Mouse (Mus musculus): ENCODE data around the gene Ccdc149.
A peak's percentile ranks its signal among the peaks of the same experiment; 100 is the strongest.

Gene Ccdc149

DNA sequence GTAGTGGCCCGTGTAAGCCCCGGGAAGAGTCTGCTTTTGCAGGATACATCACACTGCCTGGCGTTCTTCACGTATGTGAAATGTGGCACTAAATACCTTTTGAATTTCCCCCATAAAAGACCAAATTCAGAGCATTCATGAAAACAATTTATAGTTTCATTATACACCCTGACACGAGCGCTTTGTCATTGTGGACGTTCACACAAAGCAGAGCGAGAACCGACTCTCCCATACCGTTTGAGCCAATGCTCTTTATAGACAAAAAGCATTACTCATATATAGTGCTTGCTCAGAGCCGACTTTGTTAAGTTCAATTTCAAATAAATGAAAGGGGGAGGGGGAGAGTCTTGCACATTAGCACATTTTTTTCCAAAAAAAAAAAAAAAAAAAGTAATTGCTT, 31.0 kb downstream of the Ccdc149 start:
- no peak for DNase-seq (ENCODE audit: low spot score in 2 of 2)

DNA sequence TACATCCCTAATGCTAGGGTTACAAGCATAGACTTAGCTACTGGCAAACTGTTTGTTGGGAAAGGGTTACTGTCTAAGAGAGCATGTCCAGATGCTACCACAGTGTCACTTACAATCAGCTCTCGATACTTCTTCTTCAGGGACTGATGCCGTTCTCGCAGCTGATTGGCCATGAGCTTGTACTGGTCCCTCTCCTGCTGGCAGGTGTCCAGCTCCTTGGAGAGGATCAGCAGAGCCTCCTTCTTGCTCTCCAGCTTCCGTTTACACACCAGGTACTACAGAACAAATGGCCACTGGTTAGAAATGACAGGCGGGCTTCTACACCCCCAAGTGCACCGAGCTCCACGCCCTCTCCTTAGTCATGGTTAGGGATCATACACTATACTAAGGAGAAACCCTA, 32.4 kb downstream of the Ccdc149 start:
- no peak for DNase-seq (ENCODE audit: low spot score in 2 of 2)

DNA sequence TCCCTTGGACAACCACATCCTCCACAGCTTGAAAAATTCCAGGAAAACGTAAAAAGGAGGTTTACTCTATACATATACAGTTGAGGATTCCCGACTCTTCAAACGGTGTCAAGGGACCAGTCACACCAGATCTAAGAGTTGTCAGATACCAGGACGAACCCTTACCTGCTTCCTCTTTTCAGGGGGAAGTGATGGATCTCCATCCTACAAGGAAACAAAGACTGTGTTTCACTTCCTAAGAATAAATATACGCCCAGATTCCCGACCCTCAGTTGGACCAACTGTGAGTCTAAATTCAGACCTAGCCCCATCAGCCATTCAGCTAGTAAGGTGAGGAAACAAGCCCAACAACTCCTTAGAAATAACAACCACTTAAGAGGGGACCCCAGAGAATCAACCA, 35.8 kb downstream of the Ccdc149 start:
- DNase-seq (ENCODE audit: low spot score in 2 of 2): no peak

DNA sequence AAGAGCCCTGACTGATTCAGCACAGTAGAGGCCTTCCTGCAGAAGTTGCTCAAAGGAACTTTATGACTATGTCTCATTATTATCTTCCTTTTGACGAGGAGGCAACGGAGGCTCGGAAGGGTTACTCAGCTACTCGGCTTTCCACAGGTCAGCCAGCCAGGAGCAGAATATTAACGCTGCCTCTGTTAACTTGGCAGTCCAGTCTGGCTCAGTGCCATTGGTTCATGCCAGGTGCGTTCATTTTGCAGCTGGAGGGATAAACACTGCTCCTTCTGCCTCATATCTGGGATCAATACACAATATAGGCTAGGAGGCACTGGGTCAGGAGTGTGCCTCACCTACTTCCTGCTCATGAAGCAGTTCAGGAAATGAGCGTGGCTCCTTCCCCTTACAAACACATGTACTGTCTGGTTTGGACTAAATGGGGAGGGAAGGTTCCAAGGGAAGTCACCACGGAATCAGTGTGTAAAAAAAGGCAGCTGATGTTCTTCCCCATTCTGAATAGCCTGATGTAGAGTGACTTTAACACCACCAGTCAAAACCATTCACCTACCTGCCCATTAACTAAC, 40.0 kb downstream of the Ccdc149 start:
- DNase-seq (ENCODE audit: low spot score in 2 of 2): no peak

DNA sequence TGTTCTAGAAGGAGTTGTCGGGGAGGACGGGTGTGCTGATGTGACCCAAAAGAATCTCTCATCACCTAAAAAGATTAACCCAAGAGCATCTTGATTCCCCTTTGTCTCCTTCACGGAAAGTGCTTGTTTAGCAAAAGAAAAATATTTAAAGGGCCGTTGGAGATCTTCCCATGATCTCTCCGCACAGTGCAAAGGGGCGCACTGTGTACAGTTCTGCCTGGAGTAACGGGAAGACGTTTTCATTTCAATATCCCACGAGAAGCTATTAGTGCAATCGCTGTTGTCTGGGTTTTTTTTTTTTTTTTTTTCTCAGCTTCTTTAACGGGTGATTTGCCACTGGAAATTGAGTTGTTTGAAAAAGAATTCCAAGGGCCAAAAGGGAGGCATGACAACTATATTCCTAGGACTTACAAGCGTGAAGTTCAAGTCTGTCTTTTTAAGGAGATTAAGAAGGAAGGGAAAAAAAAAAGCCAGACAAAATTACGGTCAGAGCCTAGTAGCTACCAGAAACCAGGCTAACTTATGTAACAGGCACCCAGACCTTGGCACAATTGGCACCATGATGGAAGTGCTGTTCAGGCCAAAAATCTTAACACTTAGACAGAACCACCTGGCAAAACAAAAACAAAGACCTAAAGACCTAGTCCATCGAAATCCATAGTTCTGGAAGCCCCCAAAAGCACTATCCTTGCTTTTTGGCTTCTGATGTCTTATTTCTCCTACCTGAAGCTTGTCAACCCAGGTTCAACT, 41.4 kb downstream of the Ccdc149 start:
- no peak for DNase-seq (ENCODE audit: low spot score in 2 of 2)

DNA sequence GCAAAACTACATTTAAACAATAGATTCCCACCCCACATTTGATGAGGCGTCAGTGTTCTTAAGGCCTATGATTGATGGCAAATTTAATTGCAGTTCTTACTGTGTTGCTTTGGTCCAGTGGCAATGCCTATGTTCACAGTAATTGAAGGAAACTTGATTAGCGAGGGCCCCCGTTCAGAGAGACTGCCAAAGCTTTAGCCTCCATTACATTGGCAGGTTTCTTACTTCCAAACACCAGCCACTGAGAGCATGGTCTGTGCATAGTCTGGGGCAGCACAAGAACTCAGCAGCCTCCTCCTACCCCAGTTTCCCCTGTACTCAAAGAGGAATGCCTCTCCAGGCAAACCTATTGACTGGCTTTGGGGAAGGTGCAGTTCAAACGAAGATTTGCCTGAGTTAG, 42.7 kb downstream of the Ccdc149 start:
- no peak for DNase-seq (ENCODE audit: low spot score in 2 of 2)

DNA sequence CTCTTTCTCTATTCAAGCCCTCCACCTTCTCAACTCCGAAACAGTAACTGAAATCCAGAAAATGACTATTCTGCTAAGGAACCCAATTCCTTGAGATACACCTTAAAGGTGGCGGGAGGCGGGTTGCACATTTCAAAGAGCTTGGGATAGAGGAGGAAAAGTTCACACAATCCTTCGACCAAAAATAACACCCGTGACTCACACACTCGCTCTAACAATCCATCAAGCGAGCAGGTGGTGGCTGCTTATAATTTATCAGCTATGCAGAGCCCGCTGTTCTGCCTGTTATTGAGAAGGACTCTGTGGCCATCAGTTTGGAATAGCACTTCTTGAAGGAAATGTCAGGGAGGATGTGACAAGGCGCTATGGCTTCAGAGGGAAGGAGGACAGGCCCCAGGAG, 45.5 kb downstream of the Ccdc149 start:
- DNase-seq (ENCODE audit: low spot score in 2 of 2): no peak

DNA sequence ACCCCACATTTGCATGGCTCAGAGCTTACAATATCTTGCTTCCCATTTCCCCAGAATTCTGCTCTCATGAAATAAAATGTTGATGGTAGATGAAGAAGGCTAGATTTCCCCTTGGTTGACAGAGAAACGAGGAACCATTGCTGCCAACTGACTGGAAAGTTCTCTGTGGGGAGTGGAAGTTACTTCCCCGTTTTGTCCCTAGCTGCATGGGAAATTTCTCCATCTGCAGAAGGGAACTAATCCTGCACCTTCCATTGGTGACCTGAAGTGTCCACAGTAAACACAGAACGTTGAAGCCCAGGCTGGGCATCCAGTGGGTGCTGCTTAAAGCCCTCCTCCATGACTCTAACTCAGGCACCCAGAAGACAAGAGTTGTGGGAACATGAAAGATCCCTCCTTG, 47.4 kb downstream of the Ccdc149 start:
- no peak for DNase-seq (ENCODE audit: low spot score in 2 of 2)

DNA sequence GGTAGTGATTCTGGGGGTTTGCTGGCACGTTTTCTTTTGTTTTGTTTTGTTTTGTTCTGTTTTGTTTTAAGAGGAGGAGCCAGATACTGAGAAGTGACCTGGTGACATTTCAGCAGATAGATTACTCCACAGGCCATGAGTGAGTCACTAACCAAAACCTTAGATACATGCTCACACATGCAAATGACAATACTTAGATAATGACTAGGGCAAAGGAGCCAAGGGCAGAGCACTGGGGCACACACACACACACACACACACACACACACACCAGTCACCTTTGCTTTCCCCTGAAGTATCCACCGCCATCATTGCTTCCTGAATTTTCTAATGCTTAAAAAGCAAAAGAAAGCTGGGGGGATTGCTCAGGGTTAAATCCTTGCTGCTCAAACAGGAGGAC, 54.8 kb downstream of the Ccdc149 start:
- no peak for DNase-seq (ENCODE audit: low spot score in 2 of 2)

DNA sequence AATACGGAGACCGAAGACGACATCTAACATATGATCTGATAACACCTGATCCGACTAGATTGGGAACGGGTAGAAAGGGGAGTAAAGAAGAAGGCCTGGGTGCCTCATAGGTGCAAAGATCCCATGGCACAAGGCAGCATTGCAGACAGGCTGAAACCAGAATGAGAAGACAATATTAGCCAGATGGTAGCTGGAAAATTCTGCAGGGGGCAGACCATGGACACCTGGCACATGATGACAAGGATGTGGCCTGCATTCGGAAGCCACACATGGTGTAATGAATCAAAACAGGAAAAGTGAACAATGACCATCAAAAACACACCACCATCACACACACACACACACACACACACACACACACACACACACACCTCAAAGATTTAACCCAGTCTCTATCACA, 55.4 kb downstream of the Ccdc149 start:
- no peak for DNase-seq (ENCODE audit: low spot score in 2 of 2)

DNA sequence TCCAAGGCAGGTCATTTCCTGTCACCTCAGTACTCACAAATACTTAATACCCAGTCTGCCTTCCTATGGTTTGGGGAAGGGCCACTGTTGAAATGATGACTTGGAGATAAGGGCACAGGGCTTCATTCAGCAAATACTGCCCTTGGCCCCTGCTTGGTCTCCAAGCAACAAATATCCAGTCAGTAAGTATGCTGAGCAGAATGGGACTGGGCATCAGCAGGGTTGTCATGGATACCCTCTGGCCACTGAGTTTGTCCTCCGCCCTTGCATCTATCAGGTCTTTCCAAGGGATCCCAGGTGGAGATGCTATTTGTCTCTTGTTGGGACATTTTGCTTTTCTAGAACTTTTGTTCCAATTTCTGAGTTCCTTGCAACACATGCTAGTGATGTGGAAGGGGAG, 56.1 kb downstream of the Ccdc149 start:
- DNase-seq (ENCODE audit: low spot score in 2 of 2): no peak

DNA sequence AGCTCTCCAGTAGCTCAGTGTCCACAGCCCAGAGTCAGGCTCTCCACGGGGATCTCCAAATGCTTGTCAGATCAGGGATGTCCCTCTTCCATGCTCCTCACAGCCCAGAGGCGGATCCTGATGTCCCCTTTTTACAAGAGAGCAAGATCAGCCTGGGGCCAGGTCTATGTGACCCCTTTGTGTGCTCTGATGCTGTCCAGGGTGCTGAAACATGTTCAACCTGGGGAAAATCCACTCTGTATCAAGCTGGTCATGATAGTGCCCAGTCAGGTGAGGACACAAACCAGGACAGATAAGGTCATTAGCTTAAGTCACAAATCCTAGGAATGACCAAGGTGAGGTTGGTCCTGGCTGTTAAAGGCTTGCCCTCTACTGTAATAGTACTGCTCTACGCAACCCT, 59.8 kb downstream of the Ccdc149 start:
- no peak for DNase-seq (ENCODE audit: low spot score in 2 of 2)

DNA sequence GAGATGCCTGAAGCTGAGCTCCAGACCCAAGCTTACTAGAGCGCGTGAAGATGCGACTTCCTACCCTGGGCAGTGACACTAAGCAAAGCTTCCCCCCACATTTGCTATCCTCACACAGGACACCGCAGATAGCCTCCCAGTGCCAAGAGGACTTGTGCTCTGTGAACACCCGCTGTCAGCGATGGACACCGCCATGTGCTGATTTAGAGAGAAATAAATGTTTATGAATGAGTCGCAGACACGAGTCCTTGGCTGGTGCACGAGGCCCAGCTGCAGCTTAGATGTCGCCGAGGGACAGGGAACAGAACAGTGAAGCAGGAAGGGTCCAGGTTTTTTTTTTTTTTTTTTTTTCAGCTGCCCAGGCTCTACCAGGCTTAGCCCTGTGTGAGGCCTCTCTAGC, 61.1 kb downstream of the Ccdc149 start:
- no peak for DNase-seq (ENCODE audit: low spot score in 2 of 2)

DNA sequence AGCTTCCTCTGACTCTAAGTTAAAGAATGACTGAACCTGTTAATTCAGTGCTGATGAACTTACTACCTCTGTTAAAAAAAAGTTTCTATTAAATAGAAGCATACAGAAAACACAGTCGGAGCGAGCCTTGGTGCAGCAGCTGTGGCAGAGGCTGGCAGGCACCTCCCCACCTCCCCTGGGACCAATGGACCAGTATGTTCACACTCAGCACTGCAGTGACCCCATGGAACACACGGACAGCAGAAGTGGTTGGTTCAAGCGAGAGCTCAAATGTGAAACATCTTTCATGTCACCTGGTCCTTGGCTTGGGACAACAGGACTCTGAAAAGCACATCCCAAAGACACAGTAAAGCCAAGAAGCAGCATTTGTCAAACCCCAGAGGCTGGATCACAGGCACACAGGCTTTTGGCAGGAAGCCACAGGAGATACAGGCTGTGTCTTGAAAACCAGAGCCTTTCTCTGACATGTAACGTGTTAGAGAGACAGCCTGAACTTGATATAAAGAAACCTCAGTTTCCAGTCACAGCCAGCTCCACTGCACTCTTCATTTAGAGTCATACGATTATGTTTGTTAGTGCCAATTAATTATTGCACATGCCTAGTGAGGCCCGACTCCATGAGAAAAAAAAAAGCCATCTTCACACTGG, 62.5 kb downstream of the Ccdc149 start:
- no peak for DNase-seq (ENCODE audit: low spot score in 2 of 2)

DNA sequence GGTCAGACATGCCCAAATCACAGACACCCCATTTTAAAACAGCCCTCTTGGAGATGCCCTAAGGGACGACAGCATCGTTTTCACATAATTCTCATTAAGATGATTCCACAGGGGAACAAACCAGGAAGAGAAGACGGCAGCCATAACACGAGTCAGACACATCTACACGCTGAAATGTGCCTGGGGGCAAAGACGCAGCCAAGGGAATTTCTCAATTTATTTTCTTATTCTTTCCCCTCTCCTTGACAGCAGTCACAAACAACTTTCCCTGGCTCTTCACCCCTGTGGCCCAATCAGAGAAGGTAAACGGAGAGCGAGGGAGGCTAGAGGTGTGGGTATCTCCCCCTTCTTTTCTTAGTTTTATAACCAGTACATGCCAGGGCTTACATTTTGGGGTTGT, 66.9 kb downstream of the Ccdc149 start:
- no peak for DNase-seq (ENCODE audit: low spot score in 2 of 2)

DNA sequence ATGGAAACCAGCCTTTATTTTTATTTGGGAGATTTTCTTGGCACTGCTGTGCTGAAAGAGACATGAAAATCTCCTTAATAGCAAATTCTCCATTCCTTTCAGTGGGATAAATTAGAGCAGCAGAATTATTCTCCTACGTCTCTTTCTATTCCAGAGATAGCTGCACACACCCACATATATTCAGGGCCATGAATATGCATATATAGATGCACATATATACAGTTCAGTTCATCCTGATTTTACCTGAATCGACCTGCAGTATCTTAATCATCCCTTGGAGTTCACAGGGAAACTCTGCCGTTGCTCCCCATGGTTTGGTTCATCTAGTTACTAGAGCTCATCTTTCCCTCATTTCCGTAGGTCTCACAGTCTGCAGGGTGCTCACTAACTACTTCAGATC, 77.6 kb downstream of the Ccdc149 start:
- no peak for DNase-seq (ENCODE audit: low spot score in 2 of 2)

DNA sequence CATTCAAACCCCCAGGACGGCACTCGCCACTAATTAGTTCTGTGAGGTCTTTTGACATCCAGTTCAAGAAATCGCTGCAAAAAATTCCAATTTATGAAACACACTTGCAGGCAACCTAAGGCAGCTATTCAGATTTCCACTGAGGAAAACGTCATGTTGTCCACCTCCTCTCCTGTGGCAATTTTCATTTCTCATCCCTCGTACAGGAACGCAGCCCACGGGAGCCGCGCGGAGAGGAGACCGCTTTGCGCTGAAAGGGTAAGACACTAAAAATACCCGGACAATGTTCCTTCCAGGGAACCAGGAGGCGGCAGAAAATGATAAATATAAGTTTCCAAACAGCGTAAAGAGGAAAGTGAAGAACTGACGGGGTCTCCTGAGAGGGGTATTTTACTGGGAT, 79.8 kb downstream of the Ccdc149 start:
- DNase-seq (ENCODE audit: low spot score in 2 of 2): peak in 1 of 2 experiments; percentile 33

DNA sequence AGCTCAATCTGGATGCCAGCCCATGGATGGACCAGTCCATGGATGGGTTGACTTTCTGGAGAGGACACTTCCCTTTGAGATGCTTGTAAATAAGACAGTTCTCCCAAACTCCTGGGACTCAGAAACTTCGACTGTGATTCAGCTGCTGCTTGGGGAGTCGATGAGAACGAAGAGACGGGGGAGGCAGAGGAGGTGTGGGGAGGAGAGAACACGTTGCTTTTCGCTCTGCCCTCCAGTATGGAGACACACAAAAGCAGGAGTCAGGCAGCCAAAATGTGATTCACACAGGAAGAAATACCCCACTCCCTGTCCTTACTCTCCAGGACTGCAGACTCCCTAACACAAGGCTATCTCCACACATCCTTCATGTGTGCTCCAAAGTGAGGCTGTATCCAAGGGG, 80.9 kb downstream of the Ccdc149 start:
- DNase-seq (ENCODE audit: low spot score in 2 of 2): peak in 1 of 2 experiments; percentile 28

DNA sequence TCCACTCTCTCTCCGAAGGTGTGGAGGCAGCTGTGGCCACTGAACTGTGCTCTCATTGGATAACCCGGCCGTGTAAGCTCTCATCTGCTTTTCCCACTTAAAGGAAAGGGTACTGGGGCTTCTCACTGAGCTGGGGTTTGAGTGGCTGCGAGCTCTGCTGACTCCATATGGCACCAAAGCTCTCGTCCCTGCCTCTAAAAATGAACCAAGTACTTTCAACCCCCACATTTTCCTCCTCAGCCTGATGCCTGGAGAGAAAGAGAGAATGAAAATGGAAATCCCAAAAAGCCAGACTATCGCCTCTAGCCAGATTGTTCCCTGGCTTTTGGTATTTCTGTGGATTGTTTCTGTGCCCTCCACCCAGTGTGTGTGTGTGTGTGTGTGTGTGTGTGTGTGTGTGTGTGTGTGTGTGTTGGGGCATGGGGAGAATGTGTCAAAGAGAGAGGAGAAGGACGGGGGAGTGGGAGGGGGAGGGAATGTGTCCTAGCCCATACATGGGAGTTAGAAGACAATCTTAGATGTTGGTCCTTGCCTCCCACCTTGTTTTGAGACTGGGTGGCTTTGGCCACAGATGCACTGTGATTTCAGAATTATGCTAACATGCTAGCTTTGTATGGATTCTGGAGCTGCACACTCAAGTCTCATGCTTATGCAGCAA, 83.1 kb downstream of the Ccdc149 start:
- no peak for DNase-seq (ENCODE audit: low spot score in 2 of 2)

DNA sequence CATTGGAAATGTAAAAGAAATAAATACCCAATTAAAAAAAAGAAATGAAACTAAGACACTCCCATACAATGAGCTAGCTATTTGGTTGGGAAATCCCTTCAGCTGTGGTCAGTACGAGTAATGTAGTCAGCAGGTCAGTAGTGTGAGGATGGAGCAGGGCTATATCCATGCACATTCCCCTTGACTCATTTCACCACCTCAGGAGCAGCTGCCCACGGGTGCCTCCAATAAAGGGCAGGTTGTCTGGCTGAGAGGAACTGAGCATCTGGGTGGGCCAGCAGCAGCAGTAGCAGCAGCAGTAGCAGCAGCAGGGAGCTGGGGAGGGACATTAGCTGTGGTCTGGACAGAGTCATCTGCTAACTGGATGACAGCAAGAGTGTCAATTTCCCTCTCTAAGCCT, 85.3 kb downstream of the Ccdc149 start:
- DNase-seq (ENCODE audit: low spot score in 2 of 2): no peak

DNA sequence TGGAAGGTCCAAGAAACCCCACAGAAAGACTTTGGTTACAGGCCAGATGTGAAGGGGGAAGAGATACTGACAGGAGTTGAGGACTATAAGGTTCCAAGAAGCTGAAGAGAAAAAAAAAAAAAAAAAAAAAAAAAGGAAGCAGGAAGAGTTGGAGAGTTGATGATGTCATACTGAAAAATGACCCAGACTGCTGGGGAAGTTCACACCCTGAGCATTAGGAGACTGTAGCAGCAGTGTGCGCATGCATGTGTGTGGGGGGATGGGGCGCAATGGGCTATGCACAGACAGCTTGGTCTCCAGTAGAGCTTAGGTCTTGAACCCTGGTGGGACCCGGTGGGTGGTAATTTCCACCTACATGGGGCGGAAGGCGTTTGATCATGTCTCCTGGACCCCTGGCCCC, 87.6 kb downstream of the Ccdc149 start:
- no peak for DNase-seq (ENCODE audit: low spot score in 2 of 2)

DNA sequence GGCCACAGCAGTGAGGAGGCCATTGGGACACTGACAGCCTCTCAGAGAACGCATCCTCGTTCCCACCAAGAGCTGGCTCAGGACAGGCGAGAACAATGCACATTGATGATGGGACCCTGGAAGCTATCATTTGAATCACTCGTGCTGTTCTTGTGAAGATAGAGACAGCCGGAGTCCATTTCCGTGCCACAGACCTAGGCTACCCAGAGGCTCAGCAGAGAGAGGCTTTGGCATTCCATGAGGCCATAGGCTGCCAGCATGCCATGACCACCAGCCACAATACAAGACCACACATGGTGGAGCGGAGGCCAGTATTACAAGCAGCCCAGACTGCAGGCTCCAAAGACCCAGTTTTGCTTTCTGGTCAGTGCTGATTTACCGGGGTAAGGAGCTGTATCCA, 88.5 kb downstream of the Ccdc149 start:
- no peak for DNase-seq (ENCODE audit: low spot score in 2 of 2)

DNA sequence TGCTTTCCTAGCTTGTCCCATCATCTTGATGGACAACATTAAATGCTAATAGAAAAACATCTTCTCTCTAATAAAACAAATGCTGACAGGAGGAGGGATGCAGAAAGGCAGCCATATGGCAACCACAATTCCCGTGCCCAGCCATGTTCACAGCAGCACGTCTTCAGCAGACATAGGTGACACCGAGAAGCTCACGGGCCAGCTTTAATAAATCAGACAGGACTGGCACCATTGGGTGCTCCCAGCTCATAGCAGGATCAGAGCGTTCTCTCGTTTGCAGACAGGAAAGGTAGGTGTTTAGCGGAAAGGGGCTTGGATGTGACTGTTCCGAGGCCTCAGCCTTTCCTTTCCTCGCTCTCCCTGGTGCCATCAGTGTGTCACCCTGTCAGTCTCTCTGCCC, 95.5 kb downstream of the Ccdc149 start:
- DNase-seq (ENCODE audit: low spot score in 2 of 2): no peak

Data from frontal cortex, postnatal 25 days (tissue).